Mouse (Mus musculus) frontal cortex, postnatal 36 days (tissue): ENCODE measurements around the gene Btnl2.

Source experiments
- DNase-seq, 2 experiments: peaks; one replicate each; pipeline ENCODE4 v3.0.0; 2022; ENCODE audit warnings: low spot score in 2 of 2

The Btnl2 gene

GRCm38 (mm10) chr17:34347606-34348308 lies 6.9 kb upstream of the Btnl2 start:
- DNase-seq, result peak; percentile 23 to 78

GRCm38 (mm10) chr17:34349429-34349828 lies 5.2 kb upstream of the Btnl2 start:
- DNase-seq, result peak; percentile 79 to 85

- DNase-seq, result no peak
These were observed 318 bp downstream of the Btnl2 start for GRCm38 (mm10) chr17:34354940-34355339.

DNA sequence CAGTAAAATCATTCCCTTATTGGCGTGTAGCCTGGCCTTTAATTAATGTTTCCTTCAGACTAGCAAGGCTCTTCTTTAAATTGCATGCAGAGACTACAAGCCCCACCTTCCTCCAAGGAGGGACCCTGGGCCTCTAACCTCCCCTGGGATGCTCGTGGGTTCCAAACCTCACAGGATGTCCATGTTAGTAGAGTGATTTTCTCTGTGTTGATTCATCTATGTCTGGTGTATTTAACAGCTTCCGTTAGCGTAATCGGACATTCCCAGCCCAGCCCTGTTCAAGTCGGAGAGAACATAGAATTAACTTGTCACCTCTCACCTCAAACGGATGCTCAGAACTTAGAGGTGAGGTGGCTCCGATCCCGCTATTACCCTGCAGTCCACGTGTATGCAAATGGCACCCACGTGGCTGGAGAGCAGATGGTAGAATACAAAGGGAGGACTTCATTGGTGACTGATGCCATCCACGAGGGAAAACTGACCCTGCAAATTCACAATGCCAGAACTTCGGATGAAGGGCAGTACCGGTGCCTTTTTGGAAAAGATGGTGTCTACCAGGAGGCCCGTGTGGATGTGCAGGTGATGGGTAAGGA lies 8.4 kb downstream of the Btnl2 start:
- no peak for DNase-seq

GRCm38 (mm10) chr17:34363676-34364310 lies 9.2 kb downstream of the Btnl2 start:
- no peak for DNase-seq

DNA sequence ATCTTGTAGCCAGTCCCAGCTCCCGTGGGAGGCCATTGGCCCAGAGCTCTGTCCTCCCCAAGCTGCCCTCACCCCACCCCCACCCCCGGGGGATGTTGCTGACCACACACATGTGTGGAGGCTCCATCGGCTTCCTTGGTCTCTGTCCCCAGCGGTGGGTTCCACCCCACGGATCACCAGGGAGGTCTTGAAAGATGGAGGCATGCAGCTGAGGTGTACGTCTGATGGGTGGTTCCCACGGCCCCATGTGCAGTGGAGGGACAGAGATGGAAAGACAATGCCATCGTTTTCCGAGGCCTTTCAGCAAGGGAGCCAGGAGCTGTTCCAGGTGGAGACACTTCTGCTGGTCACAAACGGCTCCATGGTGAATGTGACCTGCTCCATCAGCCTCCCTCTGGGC lies 10.4 kb downstream of the Btnl2 start:
- no peak for DNase-seq

DNA sequence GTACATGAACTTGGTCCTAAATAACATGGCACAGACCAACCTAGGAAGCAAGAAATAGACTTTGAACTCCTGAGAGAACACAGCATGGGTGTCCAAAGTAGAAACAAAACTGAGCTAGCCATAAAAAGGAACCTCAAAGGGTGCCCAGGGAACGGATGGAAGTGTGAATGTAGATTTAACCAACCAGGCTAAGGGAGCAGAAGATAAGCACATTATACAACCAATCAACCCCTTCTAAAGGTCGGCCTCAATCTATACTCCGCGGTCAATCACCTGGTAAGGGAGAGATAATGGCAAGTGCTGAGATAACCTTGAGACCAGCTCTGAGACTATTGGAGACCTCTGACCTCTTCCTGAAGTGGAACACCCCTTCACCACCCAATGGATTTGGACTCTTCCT lies 15.9 kb downstream of the Btnl2 start:
- DNase-seq, result no peak

DNA sequence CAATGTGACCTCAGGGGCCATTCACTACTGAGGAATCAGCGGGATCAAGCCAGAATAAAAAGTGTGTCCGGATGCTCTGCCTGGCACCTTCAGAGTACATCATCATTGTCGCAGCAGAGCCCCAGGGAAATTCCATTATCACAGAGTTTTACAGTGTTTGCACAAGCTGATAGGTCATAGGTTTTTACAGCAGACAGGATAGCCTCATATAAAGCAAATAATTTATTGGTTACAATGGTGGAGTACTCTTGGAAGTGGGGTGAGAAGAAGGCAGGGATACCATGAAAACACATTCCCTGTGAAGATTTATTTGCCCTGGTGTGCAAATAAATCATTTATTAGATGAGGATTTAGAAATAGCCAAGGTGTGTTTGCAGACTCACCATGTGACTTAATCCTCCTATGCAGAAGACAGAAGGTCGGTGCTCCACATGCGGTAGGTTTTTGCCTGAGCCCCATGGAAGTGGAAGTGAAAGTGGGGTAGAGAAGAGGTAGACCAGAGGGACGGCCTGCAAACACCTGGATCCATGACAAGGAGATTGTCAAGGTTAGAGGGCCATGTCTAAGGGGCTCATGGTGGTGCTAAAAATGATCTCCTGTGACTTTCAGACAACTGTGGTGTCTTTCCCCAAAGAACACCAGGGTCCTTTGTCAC lies 18.6 kb downstream of the Btnl2 start:
- no peak for DNase-seq

- no peak for DNase-seq
These were observed 22.2 kb downstream of the Btnl2 start, which contains the start of gene Btnl1 for GRCm38 (mm10) chr17:34376847-34377246. Gene Btnl1, plus strand, starts transcription at chr17:34377132.

GRCm38 (mm10) chr17:34377450-34378209 lies 23.0 kb downstream of the Btnl2 start:
- no peak for DNase-seq

GRCm38 (mm10) chr17:34378716-34379115 lies 24.1 kb downstream of the Btnl2 start:
- DNase-seq, result no peak

GRCm38 (mm10) chr17:34379451-34379850 lies 24.8 kb downstream of the Btnl2 start:
- no peak for DNase-seq

- DNase-seq, result no peak
These were observed 27.3 kb downstream of the Btnl2 start for GRCm38 (mm10) chr17:34381876-34382275.

GRCm38 (mm10) chr17:34383212-34383611 lies 28.6 kb downstream of the Btnl2 start:
- no peak for DNase-seq

- DNase-seq, result no peak
These were observed 30.1 kb downstream of the Btnl2 start for GRCm38 (mm10) chr17:34384699-34385098.

DNA sequence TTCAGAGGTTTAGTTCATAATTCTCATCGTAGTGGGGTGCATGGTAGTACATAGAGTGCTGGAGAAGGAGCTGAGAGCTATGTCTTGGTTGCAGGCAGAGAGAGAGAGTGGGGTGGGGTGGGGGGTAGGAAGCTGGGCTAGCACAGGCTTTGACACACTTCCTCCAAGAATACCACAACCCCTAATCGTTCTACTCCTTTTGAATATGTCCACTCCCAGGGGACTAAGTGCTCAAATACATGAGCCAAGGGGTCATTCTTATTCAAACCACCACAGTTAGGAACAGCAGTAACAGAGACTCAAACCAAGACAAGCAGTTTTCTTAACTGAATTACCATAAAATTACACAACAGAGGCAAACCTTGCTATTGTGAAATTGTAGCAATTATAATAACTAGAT lies 32.0 kb downstream of the Btnl2 start:
- DNase-seq, result no peak

DNA sequence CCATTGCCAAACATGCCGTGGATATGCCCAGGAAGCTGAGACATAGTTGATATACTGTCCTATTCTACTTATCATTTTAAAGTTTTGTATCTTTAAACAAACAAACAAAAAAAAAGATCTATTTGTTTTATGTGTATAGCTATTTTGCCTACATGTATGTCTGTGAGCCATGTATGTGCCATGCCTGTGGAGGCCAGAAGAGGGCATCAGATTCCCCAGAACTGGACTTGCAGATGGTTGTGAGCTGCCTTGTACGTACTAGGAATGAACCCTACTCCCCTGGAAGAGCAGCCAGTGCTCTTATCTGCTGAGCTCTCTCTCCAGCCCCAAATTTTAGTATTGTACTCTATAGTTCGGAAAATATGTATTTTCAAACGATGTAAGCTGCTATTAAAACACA lies 33.9 kb downstream of the Btnl2 start:
- no peak for DNase-seq

DNA sequence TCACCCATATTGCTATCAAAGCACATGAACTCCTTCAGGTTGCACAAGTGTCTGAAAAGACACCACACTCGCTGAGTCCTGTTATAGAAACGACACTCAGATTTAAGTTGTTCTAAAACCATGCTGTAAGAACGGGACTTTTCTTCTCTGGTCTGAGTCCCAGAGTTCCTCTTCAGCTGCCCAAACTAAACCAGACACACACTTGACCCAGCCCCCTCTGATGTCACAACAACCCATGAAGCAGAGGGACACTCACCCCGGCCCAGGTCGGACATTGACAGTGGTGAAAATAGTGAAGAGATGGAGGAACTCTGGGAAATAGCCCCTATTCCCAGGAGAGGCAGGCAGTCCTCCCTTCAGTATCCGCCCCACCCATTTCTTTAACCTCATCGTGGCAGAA lies 36.9 kb downstream of the Btnl2 start:
- DNase-seq, result no peak

DNA sequence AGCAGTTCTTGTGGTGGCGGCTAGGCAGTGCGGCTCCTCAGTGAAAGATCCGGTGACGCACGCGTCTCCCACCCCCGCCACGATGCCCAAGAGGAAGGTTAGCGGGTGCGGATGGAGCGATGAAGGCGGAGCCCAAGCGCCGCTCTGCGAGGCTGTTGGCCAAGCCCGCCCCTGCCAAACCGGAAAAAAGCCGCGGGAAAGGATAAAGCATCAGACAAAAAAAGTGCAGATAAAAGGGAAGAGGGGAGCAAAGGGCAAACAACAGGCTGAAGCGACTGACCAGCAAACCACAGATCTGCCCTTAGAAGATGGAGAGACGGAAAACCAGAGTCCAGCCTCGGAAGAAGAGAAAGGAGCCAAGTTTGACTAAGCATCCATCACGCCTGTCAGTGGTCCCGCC lies 37.7 kb downstream of the Btnl2 start:
- DNase-seq, result peak in 1 of 2 experiments; percentile 15

DNA sequence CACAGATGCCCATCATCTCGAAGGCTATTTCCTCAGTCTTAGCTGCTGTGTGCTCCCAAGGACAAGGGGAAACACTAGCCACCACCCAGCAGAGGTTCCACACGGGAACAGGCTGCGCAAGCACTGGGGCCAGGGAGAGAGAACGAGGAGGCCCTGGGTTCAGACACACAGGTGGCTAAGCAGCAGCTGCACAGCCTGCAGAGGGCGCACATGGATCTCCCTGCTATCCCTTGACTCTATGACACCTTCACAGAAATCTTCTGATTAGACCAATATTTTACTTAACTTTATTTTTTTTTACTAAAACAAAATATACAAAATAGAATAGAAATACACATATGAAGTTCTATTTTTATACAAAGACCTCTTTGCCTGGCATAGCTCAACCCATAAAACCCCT lies 42.7 kb downstream of the Btnl2 start:
- DNase-seq, result no peak

DNA sequence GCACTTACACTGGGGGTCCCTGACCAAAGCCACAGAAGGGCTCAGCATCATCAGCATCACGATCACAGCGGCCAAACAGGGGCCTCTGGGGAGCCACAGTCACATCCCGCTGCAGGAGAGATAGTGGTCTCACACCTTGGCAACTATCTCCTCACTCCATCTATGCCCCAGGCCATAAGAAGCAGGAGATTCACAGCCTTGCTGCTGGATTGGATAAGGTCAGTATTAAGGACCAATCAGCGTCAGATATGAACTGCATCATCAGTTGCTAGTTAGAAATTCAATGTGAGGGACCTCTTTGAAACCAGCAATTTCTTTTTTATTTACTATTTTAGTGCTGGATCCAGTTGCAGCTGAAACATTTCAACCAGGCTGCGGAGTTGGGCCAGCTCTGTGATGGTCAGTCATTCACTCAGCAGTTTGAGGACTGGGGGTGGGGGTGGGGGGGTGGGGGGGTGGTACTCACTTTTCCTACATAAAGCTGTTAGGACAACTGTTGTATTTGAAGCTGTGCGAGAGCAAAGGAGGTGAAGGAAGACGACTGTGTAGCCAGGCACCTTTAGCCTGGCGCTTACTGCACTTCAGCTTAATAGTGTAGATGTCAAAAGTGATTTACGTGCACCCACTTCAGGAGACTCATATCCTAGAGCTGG lies 43.6 kb downstream of the Btnl2 start:
- peak; percentile 24 to 80 for DNase-seq
